Mouse (Mus musculus): ENCODE data around the gene Cyp39a1. TPM values are rescaled to one million over a fixed set of nuclear protein-coding genes. Genes with fewer than 3 reads are reported as not detected.

Cyp39a1 gene
- polyA plus RNA-seq, 1 experiment from 2014 or later: 25.8 TPM

- Histone ChIP-seq H3K4me2 (ENCODE audit: low read depth, severe bottlenecking) (no peak overlapping the region), H3K4me3 (ENCODE audit: low read depth, low read length) (no peak overlapping the region), H3K27ac (replicated peaks; ENCODE audit: low read depth, low read length) (no peak overlapping the region), H3K27me3 (ENCODE audit: control insufficient read depth, insufficient read depth, low read length) (no peaks in the 10 kb centered on the region), H3K9ac (ENCODE audit: low read length) (no peak overlapping the region), H3K36me3 (ENCODE audit: control insufficient read depth, insufficient read depth, low read length) (no peaks in the 10 kb centered on the region), H3K9me3 (ENCODE audit: control insufficient read depth, low read length) (no peaks in the 10 kb centered on the region), H3K4me1 (ENCODE audit: control insufficient read depth, insufficient read depth, low read length) (no peaks in the 10 kb centered on the region)
- WGBS: 88% methylated on average over 2 of the region's 2 CpGs
- no peak for ATAC-seq (ENCODE audit: insufficient number of reproducible peaks, low FRiP score, low TSS enrichment, low read depth)
- no peak for DNase-seq (ENCODE audit: low spot score)
These were observed 57.3 kb downstream of the Cyp39a1 start for GRCm38 (mm10) chr17:43724480-43724879.

- Histone ChIP-seq H3K36me3 (ENCODE audit: control insufficient read depth, insufficient read depth, low read length) (no peaks in the 10 kb centered on the region), H3K27ac (replicated peaks; ENCODE audit: low read depth, low read length) (no peak overlapping the region), H3K9me3 (ENCODE audit: control insufficient read depth, low read length) (no peaks in the 10 kb centered on the region), H3K9ac (ENCODE audit: low read length) (no peak overlapping the region), H3K4me3 (ENCODE audit: low read depth, low read length) (no peak overlapping the region), H3K4me1 (ENCODE audit: control insufficient read depth, insufficient read depth, low read length) (no peaks in the 10 kb centered on the region), H3K4me2 (ENCODE audit: low read depth, severe bottlenecking) (no peak overlapping the region), H3K27me3 (ENCODE audit: control insufficient read depth, insufficient read depth, low read length) (no peaks in the 10 kb centered on the region)
- no peak for DNase-seq (ENCODE audit: low spot score)
- no peak for ATAC-seq (ENCODE audit: insufficient number of reproducible peaks, low FRiP score, low TSS enrichment, low read depth)
- WGBS: 75% methylated on average over 8 of the region's 8 CpGs
These were observed 64.1 kb downstream of the Cyp39a1 start for GRCm38 (mm10) chr17:43731327-43731726.

GRCm38 (mm10) chr17:43731976-43732375, 64.8 kb downstream of the Cyp39a1 start:
- no peak overlapping the region for H3K9ac ChIP-seq (ENCODE audit: low read length)
- H3K4me3 ChIP-seq (ENCODE audit: low read depth, low read length): no peak overlapping the region
- H3K4me2 ChIP-seq (ENCODE audit: low read depth, severe bottlenecking): no peak overlapping the region
- H3K4me1 ChIP-seq (ENCODE audit: control insufficient read depth, insufficient read depth, low read length): no peaks in the 10 kb centered on the region
- DNase-seq (ENCODE audit: low spot score) (no peak), ATAC-seq (ENCODE audit: insufficient number of reproducible peaks, low FRiP score, low TSS enrichment, low read depth) (no peak)
- H3K9me3 ChIP-seq (ENCODE audit: control insufficient read depth, low read length): no peaks in the 10 kb centered on the region
- no peak overlapping the region for H3K27ac ChIP-seq (replicated peaks; ENCODE audit: low read depth, low read length)
- H3K27me3 ChIP-seq (ENCODE audit: control insufficient read depth, insufficient read depth, low read length): no peaks in the 10 kb centered on the region
- 97% methylated on average over 8 of the region's 8 CpGs for WGBS
- no peaks in the 10 kb centered on the region for H3K36me3 ChIP-seq (ENCODE audit: control insufficient read depth, insufficient read depth, low read length)

GRCm38 (mm10) chr17:43734252-43734651, 67.0 kb downstream of the Cyp39a1 start:
- H3K4me1 ChIP-seq (ENCODE audit: control insufficient read depth, insufficient read depth, low read length): no peaks in the 10 kb centered on the region
- WGBS: 80% methylated on average over 4 of the region's 4 CpGs
- no peak for ATAC-seq (ENCODE audit: insufficient number of reproducible peaks, low FRiP score, low TSS enrichment, low read depth)

GRCm38 (mm10) chr17:43743933-43744332, 76.7 kb downstream of the Cyp39a1 start:
- H3K27ac ChIP-seq (replicated peaks; ENCODE audit: low read depth, low read length): no peak overlapping the region
- 86% methylated on average over 5 of the region's 5 CpGs for WGBS
- no peak for ATAC-seq (ENCODE audit: insufficient number of reproducible peaks, low FRiP score, low TSS enrichment, low read depth)

More at GRCm38 (mm10) chr17:43734252-43734651, 67.0 kb downstream of the Cyp39a1 start:
- no peak overlapping the region for H3K27ac ChIP-seq (replicated peaks; ENCODE audit: low read depth, low read length)
- no peaks in the 10 kb centered on the region for H3K36me3 ChIP-seq (ENCODE audit: control insufficient read depth, insufficient read depth, low read length)
- DNase-seq (ENCODE audit: low spot score): no peak
- no peak overlapping the region for H3K9ac ChIP-seq (ENCODE audit: low read length)
- no peak overlapping the region for H3K4me2 ChIP-seq (ENCODE audit: low read depth, severe bottlenecking)
- no peaks in the 10 kb centered on the region for H3K9me3 ChIP-seq (ENCODE audit: control insufficient read depth, low read length)
- H3K27me3 ChIP-seq (ENCODE audit: control insufficient read depth, insufficient read depth, low read length): no peaks in the 10 kb centered on the region
- no peak overlapping the region for H3K4me3 ChIP-seq (ENCODE audit: low read depth, low read length)

GRCm38 (mm10) chr17:43744425-43744824, 77.2 kb downstream of the Cyp39a1 start:
- Histone ChIP-seq H3K4me2 (ENCODE audit: low read depth, severe bottlenecking) (no peak overlapping the region), H3K36me3 (ENCODE audit: control insufficient read depth, insufficient read depth, low read length) (no peaks in the 10 kb centered on the region; the same call in 1 of the 2 replicates), H3K4me3 (ENCODE audit: low read depth, low read length) (no peak overlapping the region), H3K27ac (replicated peaks; ENCODE audit: low read depth, low read length) (no peak overlapping the region), H3K27me3 (ENCODE audit: control insufficient read depth, insufficient read depth, low read length) (no peaks in the 10 kb centered on the region), H3K4me1 (ENCODE audit: control insufficient read depth, insufficient read depth, low read length) (no peaks in the 10 kb centered on the region), H3K9me3 (ENCODE audit: control insufficient read depth, low read length) (no peaks in the 10 kb centered on the region), H3K9ac (ENCODE audit: low read length) (no peak overlapping the region)
- 55% methylated on average over 4 of the region's 4 CpGs for WGBS
- no peak for ATAC-seq (ENCODE audit: insufficient number of reproducible peaks, low FRiP score, low TSS enrichment, low read depth)
- no peak for DNase-seq (ENCODE audit: low spot score)

More at GRCm38 (mm10) chr17:43743933-43744332, 76.7 kb downstream of the Cyp39a1 start:
- H3K9me3 ChIP-seq (ENCODE audit: control insufficient read depth, low read length): no peaks in the 10 kb centered on the region
- DNase-seq (ENCODE audit: low spot score): no peak
- H3K4me2 ChIP-seq (ENCODE audit: low read depth, severe bottlenecking): no peak overlapping the region
- no peaks in the 10 kb centered on the region; the same call in 1 of the 2 replicates for H3K36me3 ChIP-seq (ENCODE audit: control insufficient read depth, insufficient read depth, low read length)
- no peaks in the 10 kb centered on the region for H3K27me3 ChIP-seq (ENCODE audit: control insufficient read depth, insufficient read depth, low read length)
- H3K4me3 ChIP-seq (ENCODE audit: low read depth, low read length): no peak overlapping the region
- H3K4me1 ChIP-seq (ENCODE audit: control insufficient read depth, insufficient read depth, low read length): no peaks in the 10 kb centered on the region
- no peak overlapping the region for H3K9ac ChIP-seq (ENCODE audit: low read length)

GRCm38 (mm10) chr17:43751146-43751545, 83.9 kb downstream of the Cyp39a1 start:
- no peak for ATAC-seq (ENCODE audit: insufficient number of reproducible peaks, low FRiP score, low TSS enrichment, low read depth)
- Histone ChIP-seq H3K9me3 (ENCODE audit: control insufficient read depth, low read length) (no peaks in the 10 kb centered on the region), H3K27ac (replicated peaks; ENCODE audit: low read depth, low read length) (no peak overlapping the region), H3K27me3 (ENCODE audit: control insufficient read depth, insufficient read depth, low read length) (no peaks in the 10 kb centered on the region), H3K4me2 (ENCODE audit: low read depth, severe bottlenecking) (no peak overlapping the region), H3K4me1 (ENCODE audit: control insufficient read depth, insufficient read depth, low read length) (no peaks in the 10 kb centered on the region), H3K36me3 (ENCODE audit: control insufficient read depth, insufficient read depth, low read length) (no peaks in the 10 kb centered on the region; the same call in 1 of the 2 replicates), H3K4me3 (ENCODE audit: low read depth, low read length) (no peak overlapping the region), H3K9ac (ENCODE audit: low read length) (no peak overlapping the region)
- WGBS: 95% methylated on average over 6 of the region's 6 CpGs
- DNase-seq (ENCODE audit: low spot score): no peak

- no peak overlapping the region for H3K4me2 ChIP-seq (ENCODE audit: low read depth, severe bottlenecking)
- no peak overlapping the region for H3K9ac ChIP-seq (ENCODE audit: low read length)
- H3K27ac ChIP-seq (replicated peaks; ENCODE audit: low read depth, low read length): no peak overlapping the region
- DNase-seq (ENCODE audit: low spot score): no peak
- H3K36me3 ChIP-seq (ENCODE audit: control insufficient read depth, insufficient read depth, low read length): no peaks in the 10 kb centered on the region
- no peak for ATAC-seq (ENCODE audit: insufficient number of reproducible peaks, low FRiP score, low TSS enrichment, low read depth)
- no peak overlapping the region for H3K4me3 ChIP-seq (ENCODE audit: low read depth, low read length)
- no peaks in the 10 kb centered on the region for H3K9me3 ChIP-seq (ENCODE audit: control insufficient read depth, low read length)
- H3K4me1 ChIP-seq (ENCODE audit: control insufficient read depth, insufficient read depth, low read length): no peaks in the 10 kb centered on the region
- WGBS: 85% methylated on average over 1 of the region's 1 CpGs
- no peaks in the 10 kb centered on the region for H3K27me3 ChIP-seq (ENCODE audit: control insufficient read depth, insufficient read depth, low read length)
These were observed 85.6 kb downstream of the Cyp39a1 start for GRCm38 (mm10) chr17:43752811-43753210.

GRCm38 (mm10) chr17:43754687-43755086, 87.5 kb downstream of the Cyp39a1 start:
- 81% methylated on average over 5 of the region's 5 CpGs for WGBS
- DNase-seq (ENCODE audit: low spot score): no peak
- H3K36me3 ChIP-seq (ENCODE audit: control insufficient read depth, insufficient read depth, low read length): no peaks in the 10 kb centered on the region
- H3K9me3 ChIP-seq (ENCODE audit: control insufficient read depth, low read length): no peaks in the 10 kb centered on the region
- ATAC-seq (ENCODE audit: insufficient number of reproducible peaks, low FRiP score, low TSS enrichment, low read depth): no peak
- H3K4me1 ChIP-seq (ENCODE audit: control insufficient read depth, insufficient read depth, low read length): no peaks in the 10 kb centered on the region
- H3K4me3 ChIP-seq (ENCODE audit: low read depth, low read length): no peak overlapping the region
- H3K27ac ChIP-seq (replicated peaks; ENCODE audit: low read depth, low read length): no peak overlapping the region
- H3K9ac ChIP-seq (ENCODE audit: low read length): no peak overlapping the region
- no peak overlapping the region for H3K4me2 ChIP-seq (ENCODE audit: low read depth, severe bottlenecking)
- H3K27me3 ChIP-seq (ENCODE audit: control insufficient read depth, insufficient read depth, low read length): no peaks in the 10 kb centered on the region
